Mouse (Mus musculus): ENCODE measurements at regions not wholly inside any gene's neighbourhood (a gene's known extent, or its start where the extent isn't known, plus 50 kb on each side); places are given as distances from the start of the nearest gene placed in this dataset.

- H3K36me3 ChIP-seq (ENCODE audit: control insufficient read depth, insufficient read depth, low read length) = no peaks in the 10 kb centered on the region
- no peak overlapping the region for H3K9ac ChIP-seq (ENCODE audit: low read depth, low read length)
- no peaks in the 10 kb centered on the region for H3K27me3 ChIP-seq (replicated peaks; ENCODE audit: control insufficient read depth, insufficient read depth, low read length)
- no peak overlapping the region for H3K4me2 ChIP-seq (ENCODE audit: low read length)
- H3K4me3 ChIP-seq (ENCODE audit: low read length) = no peak overlapping the region
- ATAC-seq = no peak
- 78% methylated on average over 10 of the region's 10 CpGs for WGBS
- no peaks in the 10 kb centered on the region for H3K9me3 ChIP-seq (ENCODE audit: control insufficient read depth, low read length)
- H3K27ac ChIP-seq (ENCODE audit: low read depth, low read length) = no peak overlapping the region
- no peaks in the 10 kb centered on the region for H3K4me1 ChIP-seq (ENCODE audit: control insufficient read depth, insufficient read depth, low read depth, low read length)
Measured at GRCm38 (mm10) chr14:106034933-106035665, 70.9 kb upstream of the Trim52 start.

DNA sequence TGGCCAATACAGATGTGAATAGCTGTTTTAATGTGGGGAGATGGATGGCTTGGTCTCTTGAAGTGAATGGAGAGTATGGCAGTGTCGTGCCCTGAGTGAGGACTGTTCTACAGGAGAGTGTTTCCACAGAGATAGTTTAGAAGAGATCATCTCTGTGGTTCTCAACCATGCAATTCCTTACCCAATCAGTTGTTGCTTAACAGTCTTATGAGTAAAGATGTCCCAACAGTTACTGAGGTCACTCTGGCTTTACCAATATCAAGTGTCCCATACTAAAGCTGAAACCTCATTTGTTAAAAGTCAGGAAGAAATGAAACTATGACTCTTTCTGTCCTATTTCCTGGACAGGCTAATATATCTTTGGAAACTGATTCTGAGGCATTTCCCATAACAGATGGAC lies 61.7 kb upstream of the Trim52 start:
- ATAC-seq = no peak
- no peaks in the 10 kb centered on the region for H3K4me1 ChIP-seq (ENCODE audit: control insufficient read depth, insufficient read depth, low read depth, low read length)
- no peak overlapping the region for H3K4me3 ChIP-seq (ENCODE audit: low read length)
- H3K9me3 ChIP-seq (ENCODE audit: control insufficient read depth, low read length) = no peaks in the 10 kb centered on the region
- 81% methylated on average over 1 of the region's 1 CpGs for WGBS
- H3K27me3 ChIP-seq (replicated peaks; ENCODE audit: control insufficient read depth, insufficient read depth, low read length) = no peaks in the 10 kb centered on the region
- H3K27ac ChIP-seq (ENCODE audit: low read depth, low read length) = no peak overlapping the region
- H3K4me2 ChIP-seq (ENCODE audit: low read length) = no peak overlapping the region
- H3K36me3 ChIP-seq (ENCODE audit: control insufficient read depth, insufficient read depth, low read length) = no peaks in the 10 kb centered on the region
- no peak overlapping the region for H3K9ac ChIP-seq (ENCODE audit: low read depth, low read length)

- H3K27me3 ChIP-seq (replicated peaks; ENCODE audit: control insufficient read depth, insufficient read depth, low read length) = no peaks in the 10 kb centered on the region
- H3K9me3 ChIP-seq (ENCODE audit: control insufficient read depth, low read length) = no peaks in the 10 kb centered on the region
- H3K4me3 ChIP-seq (ENCODE audit: low read length) = no peak overlapping the region
- 88% methylated on average over 1 of the region's 1 CpGs for WGBS
- H3K36me3 ChIP-seq (ENCODE audit: control insufficient read depth, insufficient read depth, low read length) = no peaks in the 10 kb centered on the region
- H3K27ac ChIP-seq (ENCODE audit: low read depth, low read length) = no peak overlapping the region
- no peak overlapping the region for H3K9ac ChIP-seq (ENCODE audit: low read depth, low read length)
- H3K4me1 ChIP-seq (ENCODE audit: control insufficient read depth, insufficient read depth, low read depth, low read length) = no peaks in the 10 kb centered on the region
- H3K4me2 ChIP-seq (ENCODE audit: low read length) = no peak overlapping the region
- ATAC-seq = no peak
Measured at GRCm38 (mm10) chr14:106050231-106050630, 55.8 kb upstream of the Trim52 start.

DNA sequence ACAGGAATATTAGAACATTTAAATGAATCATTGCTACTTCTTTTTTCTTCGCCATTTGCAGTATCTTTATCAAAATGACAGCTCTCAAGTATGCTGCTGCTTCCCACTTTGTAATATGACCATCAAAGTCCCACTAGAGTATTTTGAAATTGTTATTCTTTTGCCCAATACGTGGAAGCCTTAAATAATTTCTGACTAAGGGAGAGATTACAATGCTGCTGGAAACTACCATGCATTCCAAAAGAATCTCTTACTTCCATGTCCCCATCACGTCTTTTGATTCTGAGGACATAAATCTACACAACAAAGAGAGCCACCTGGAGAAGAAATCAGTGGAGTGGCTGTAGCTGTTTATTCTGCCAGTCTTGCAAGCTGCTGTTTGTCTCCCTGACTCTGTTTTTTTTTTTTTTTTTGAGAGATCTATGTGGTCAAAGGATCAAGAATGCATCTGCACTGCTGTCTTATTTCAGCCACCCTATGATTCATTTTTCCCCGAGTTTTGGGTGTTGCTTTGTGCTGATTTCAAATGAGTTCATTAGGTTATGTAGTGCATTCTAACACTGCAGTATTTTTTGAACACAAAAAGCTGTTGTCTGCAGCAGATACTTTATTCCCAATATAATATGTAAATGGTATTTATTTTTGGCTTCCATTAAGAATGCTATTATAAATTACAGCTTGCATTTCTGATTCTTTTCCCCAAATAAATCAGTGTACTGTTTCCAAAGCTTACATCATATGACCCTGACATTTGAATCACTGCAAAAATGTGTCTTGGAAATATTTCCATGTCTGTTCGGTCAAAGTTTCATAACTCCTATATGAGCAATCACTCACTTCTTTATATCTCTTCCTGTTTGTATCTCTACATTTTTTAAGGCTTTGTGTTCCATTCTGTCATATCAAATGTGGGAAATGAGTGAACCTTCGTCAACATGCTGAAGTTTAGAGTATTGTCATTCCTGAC lies 53.1 kb upstream of the Trim52 start:
- Histone ChIP-seq H3K4me2 (ENCODE audit: low read length) (no peak overlapping the region), H3K36me3 (ENCODE audit: control insufficient read depth, insufficient read depth, low read length) (no peaks in the 10 kb centered on the region), H3K4me3 (ENCODE audit: low read length) (no peak overlapping the region), H3K9ac (ENCODE audit: low read depth, low read length) (no peak overlapping the region), H3K9me3 (ENCODE audit: control insufficient read depth, low read length) (no peaks in the 10 kb centered on the region), H3K27me3 (replicated peaks; ENCODE audit: control insufficient read depth, insufficient read depth, low read length) (no peaks in the 10 kb centered on the region), H3K4me1 (ENCODE audit: control insufficient read depth, insufficient read depth, low read depth, low read length) (no peaks in the 10 kb centered on the region), H3K27ac (ENCODE audit: low read depth, low read length) (no peak overlapping the region)
- no peak for ATAC-seq
- 61% methylated on average over 6 of the region's 6 CpGs for WGBS
